Mouse (Mus musculus): ENCODE results near the gene 4930558C23Rik. TPM values are rescaled to one million over a fixed set of nuclear protein-coding genes. Genes with fewer than 3 reads are reported as not detected.
"Not testable (repeated sequence)": the region's sequence is repeated elsewhere in the genome, so short reads cannot be mapped to it uniquely, and the experiment has no call there.

The 4930558C23Rik gene
- not detected for total RNA-seq (2021)
- long read RNA-seq, experiment 1 = 0 reads
- long read RNA-seq, experiment 2, partial matches to known transcripts = 0 of 1 reads
- long read RNA-seq, experiment 2, other reads (novel, unspliced or antisense) = 1 of 1 reads

GRCm38 (mm10) chr3:95402741-95403140 lies at the start of gene 4930558C23Rik:
4930558C23Rik (minus strand) TSS chr3:95402841.
- DNase-seq = no peak
- intact Hi-C loops (cut with DNase I) = no loop called here

GRCm38 (mm10) chr3:95450915-95451314 lies 48.3 kb upstream of the 4930558C23Rik start:
- DNase-seq = no peak
- intact Hi-C loops (cut with DNase I) = loop anchor here (2.0 kb wide), 1 partner anchor 102 kb away; no protein-coding TSS in a partner anchor

DNA sequence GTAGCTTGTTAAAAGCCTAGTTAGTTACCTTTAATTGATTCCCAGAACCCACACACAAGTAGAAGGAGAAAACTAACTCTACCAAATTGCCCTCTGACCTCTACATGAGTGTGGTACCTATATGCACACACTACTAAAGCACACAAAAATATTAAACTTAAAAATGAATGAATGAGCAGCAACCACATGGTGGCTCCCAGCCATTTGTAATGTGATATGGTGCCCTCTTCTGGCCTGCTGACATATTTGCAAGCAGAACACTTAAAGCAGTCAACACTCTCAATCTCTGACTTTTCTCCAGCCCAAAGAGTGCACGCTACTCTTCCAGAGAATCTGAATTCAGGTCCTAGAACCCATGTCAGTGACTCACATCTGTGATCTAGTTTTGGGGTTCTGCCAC lies 47.8 kb upstream of the 4930558C23Rik start:
- DNase-seq = peak in 1 of 2 experiments; percentile 11
- intact Hi-C loops (cut with DNase I) = loop anchor here (2.0 kb wide), 1 partner anchor 102 kb away; no protein-coding TSS in a partner anchor

GRCm38 (mm10) chr3:95445311-95445710 lies 42.7 kb upstream of the 4930558C23Rik start:
- intact Hi-C loops (cut with DNase I) = no loop called here
- no peak for DNase-seq

DNA sequence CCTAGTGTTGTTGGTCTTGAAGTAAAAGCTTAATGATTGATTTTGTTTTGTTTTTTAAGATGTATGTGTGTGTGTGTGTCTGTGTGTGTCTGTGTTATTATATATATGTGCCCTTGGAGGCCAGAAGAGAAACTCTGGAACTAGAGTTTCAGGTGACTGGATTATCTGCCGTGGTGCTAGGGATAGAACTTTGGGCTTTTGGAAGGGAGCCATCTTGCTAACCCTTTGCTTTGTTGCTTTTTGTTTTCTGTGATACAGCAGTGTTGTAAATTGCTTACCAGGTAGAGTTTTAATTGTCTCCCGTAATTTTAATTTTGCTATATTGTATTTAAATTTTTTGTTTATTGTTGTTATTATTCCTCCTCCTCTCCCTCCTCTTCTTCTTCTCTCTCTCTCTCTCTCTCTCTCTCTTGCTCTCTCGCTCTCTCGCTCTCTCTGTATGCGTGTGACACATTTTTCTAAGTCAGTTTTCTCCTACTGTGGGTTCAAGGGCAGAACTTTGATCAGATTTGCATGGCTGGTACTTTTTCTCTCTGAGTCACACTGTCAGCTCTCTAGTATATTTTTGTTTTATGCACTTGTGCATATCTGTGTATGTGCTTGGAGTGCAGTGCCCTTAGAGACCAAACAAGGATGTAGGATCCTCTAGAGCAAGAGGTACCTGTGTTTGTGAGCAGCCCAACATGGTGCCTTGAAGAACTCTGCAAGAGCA lies 39.9 kb upstream of the 4930558C23Rik start:
- intact Hi-C loops (cut with DNase I) = no loop called here
- DNase-seq = no peak

- no peak for DNase-seq
- intact Hi-C loops (cut with DNase I) = no loop called here
Observed at GRCm38 (mm10) chr3:95439670-95440069, 37.0 kb upstream of the 4930558C23Rik start.

DNA sequence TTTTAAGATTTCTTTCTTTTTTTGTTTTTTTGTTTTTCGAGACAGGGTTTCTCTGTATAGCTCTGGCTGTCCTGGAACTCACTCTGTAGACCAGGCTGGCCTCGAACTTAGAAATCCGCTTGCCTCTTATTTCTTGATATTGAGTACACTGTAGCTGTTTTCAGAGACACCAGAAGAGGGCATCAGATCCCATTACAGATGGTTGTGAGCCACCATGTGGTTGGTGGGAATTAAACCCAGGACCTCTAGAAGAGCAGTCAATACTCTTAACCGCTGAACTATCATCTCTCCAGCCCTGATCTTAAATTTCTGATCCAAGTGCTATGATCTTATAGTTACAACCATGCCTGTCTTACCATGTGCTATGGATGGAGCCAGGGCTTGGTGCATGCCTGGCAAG lies 36.0 kb upstream of the 4930558C23Rik start:
- intact Hi-C loops (cut with DNase I); DNase-seq: not testable (repeated sequence)

- DNase-seq = no peak
- intact Hi-C loops (cut with DNase I) = no loop called here
Observed at GRCm38 (mm10) chr3:95435561-95435960, 32.9 kb upstream of the 4930558C23Rik start.

- intact Hi-C loops (cut with DNase I) = no loop called here
- DNase-seq = no peak
Observed at GRCm38 (mm10) chr3:95434983-95435370, 32.3 kb upstream of the 4930558C23Rik start.

- intact Hi-C loops (cut with DNase I) = no loop called here
Observed at GRCm38 (mm10) chr3:95434136-95434982, 31.7 kb upstream of the 4930558C23Rik start, which contains the start of gene Arnt. Arnt (plus strand) TSS chr3:95434388.

GRCm38 (mm10) chr3:95433301-95433915 lies 30.8 kb upstream of the 4930558C23Rik start:
- intact Hi-C loops (cut with DNase I) = no loop called here
- no peak for DNase-seq

More at GRCm38 (mm10) chr3:95434136-95434982, 31.7 kb upstream of the 4930558C23Rik start, which contains the start of gene Arnt:
- DNase-seq = peak; percentile 85 to 91

DNA sequence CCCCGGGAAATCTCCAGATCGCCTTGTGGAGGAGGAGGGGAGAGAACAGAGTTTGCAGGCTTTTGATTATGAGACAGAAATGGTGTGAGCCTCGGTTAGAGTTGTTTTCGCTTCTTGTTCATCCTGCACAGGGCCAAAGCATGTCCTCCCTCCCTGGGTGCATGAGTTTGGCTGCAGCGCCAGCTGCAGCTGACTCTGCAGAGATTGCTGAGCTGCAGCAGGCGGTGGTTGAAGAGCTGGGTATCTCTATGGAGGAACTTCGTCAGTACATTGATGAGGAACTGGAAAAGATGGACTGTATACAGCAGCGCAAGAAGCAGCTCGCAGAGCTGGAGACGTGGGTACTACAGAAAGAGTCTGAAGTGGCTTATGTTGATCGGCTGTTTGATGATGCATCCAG lies 25.8 kb upstream of the 4930558C23Rik start:
- intact Hi-C loops (cut with DNase I); DNase-seq: not testable (repeated sequence)

DNA sequence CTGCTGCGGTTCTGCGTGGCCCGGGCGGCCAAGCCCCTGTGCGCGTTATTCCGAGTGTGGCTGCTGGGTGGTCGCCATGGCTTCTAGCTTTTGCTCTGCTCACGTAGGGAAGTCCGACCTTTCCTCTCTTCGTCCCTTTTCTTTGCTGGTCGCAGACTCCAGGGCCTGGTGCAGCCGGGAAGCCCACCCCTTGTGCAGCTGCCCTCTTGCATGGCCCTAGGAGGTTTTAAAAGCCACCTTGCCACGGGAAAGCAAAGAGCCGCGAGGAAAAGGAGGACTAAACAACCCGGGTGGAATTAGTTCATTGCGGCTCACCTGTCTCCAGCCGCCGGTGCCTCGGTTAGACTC lies 25.2 kb upstream of the 4930558C23Rik start:
- intact Hi-C loops (cut with DNase I); DNase-seq: not testable (repeated sequence)

DNA sequence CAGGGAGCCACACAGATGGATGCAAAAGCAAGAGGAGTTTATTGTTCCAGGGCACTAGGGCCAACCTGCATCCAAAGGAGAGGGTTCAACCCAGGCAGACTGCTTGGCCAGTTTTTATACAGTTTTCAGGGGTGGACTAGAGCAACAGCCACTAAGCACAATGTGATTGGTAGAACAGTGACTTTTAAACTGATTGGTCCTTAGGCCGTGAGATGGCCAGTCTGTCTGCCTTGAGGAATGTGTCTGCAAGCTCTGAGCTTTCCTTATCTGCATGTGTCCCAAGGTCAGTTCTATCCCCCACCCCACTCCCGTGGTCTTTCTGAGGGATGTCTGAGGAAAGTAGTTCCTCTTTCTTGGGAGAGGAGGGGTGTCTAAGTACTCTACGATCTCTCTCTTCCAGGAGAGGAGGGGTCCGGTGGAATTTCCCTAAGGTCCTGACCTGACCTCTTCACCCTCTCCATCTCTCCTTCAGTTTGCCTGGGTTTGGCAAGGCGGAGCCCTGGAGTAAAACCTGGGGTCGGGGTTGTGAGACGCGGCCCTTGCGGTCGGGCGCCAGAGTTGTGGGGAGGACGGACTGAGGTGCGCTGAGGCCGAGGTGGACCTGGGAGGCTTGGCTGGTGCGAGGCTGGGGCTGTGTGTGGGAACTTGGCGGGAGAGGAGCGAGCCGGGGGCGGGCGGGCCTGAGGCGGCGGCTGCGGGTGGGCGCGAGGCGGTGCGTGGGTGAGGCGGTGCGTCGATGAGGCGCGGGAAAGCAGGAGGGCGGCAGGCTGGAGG lies 24.7 kb upstream of the 4930558C23Rik start:
- DNase-seq; intact Hi-C loops (cut with DNase I): not testable (repeated sequence)

DNA sequence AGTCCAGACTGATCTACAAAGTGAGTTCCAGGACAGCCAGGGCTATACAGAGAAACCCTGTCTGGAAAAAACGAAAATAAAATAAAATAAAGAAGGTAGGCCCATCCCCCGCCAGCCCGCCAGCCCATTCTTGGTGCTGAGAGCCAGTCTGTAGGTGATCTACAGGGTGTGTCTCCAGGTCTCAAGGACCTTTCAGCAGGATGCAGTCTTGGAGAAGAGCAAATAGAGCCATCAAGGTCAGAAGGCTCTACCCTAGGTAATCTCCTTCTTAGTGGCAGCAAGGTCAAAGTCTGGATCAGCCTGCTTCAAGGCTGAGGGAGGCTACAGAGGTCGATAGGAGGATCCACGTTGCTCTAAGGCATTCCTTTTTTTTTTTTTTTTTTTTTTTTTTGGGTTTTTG lies 23.8 kb upstream of the 4930558C23Rik start:
- DNase-seq; intact Hi-C loops (cut with DNase I): not testable (repeated sequence)

GRCm38 (mm10) chr3:95417866-95418265 lies 15.2 kb upstream of the 4930558C23Rik start:
- no peak for DNase-seq
- intact Hi-C loops (cut with DNase I) = no loop called here

- intact Hi-C loops (cut with DNase I) = no loop called here
- DNase-seq = no peak
Observed at GRCm38 (mm10) chr3:95412268-95412667, 9.6 kb upstream of the 4930558C23Rik start.

GRCm38 (mm10) chr3:95408852-95409251 lies 6.2 kb upstream of the 4930558C23Rik start:
- intact Hi-C loops (cut with DNase I) = no loop called here
- no peak for DNase-seq

DNA sequence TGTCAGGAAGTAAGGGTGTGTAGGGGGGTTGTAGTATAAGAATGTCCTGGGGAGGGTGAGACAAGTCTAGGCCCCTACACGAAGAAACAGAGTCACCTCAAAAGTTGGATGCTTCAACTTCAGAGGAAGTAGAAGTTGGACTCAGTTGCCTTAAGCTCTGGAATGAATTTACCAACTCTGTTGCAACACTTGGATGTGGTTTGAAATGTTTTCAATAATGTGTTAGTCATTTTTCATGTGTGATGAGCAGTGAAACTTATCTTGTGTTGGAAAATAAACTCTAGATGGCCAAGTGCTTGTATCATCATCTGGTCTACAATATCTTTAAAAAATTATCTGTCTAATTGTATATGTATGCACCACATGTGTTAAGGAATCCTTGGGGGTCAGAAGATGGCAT lies 5.1 kb upstream of the 4930558C23Rik start:
- DNase-seq = no peak
- intact Hi-C loops (cut with DNase I) = no loop called here

GRCm38 (mm10) chr3:95394385-95394784 lies 8.3 kb downstream of the 4930558C23Rik start:
- no peak for DNase-seq
- intact Hi-C loops (cut with DNase I) = loop anchor here (5.0 kb wide), 1 partner anchor 82 kb away; the partner anchor contains the start of gene Cers2

Data from gastrocnemius, postnatal 36 days (tissue).